Mouse (Mus musculus): ENCODE measurements around the gene St3gal2. TPM values are rescaled to one million over a fixed set of nuclear protein-coding genes. Genes with fewer than 3 reads are reported as not detected.

St3gal2 gene
- polyA plus RNA-seq (2011; ENCODE audit: insufficient read length, low read depth, missing spikeins) = 55.7 and 63.3 TPM in 2 replicates

DNA sequence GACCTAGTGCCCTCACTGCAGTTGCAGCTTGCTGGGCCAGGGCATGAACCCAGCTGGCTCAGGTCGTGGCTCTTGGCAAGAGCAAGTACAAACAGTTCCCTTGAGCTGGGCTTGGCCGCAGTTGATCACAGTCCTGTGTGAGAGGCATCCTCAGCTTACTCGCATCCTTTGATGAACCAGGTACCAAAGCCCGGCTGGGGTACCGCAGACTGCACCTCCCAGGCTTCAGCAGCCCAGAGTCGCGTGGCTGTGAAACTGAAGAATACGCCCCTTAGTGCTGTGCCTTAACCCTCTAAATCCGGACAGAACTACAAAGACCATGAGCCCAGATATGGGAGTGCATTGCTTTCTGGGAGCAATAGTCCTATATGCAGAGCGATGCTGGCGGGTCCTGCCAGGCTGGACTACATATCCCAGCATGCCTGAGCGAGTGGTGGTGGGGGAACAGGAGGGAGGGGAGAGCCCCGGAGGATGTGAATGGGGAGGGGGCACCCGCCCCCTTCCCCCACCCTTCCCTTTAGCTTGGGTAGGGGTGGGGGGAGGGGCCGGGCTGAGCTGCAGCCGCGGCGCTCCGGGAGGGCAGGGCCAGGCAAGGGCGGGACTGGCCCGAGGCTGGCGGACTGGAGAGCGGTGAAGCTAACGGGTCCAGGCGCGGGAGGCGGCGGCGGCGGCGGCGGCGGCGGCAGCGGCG is at the start of gene St3gal2:
TSS of gene St3gal2 (plus strand) at position 582 of the 691 bp plus-strand sequence.
- Histone ChIP-seq H3K4me1 (ENCODE audit: control insufficient read depth, insufficient read depth, low read length) (peaks cover 14% of the 10 kb centered on the region), H3K4me3 (ENCODE audit: insufficient read depth, low read length) (peak within 1 kb of the TSS; percentile 92), H3K27ac (ENCODE audit: insufficient read depth, low read length) (peak within 1 kb of the TSS; percentile 92)
- TF ChIP-seq CTCF (IDR thresholded peaks at IDR 0.05; ENCODE audit: borderline replicate concordance, insufficient read depth, low read length) = no peak
- peak; percentile 43 for TF ChIP-seq POLR2A (IDR thresholded peaks at IDR 0.05; ENCODE audit: low read depth, low read length)

DNA sequence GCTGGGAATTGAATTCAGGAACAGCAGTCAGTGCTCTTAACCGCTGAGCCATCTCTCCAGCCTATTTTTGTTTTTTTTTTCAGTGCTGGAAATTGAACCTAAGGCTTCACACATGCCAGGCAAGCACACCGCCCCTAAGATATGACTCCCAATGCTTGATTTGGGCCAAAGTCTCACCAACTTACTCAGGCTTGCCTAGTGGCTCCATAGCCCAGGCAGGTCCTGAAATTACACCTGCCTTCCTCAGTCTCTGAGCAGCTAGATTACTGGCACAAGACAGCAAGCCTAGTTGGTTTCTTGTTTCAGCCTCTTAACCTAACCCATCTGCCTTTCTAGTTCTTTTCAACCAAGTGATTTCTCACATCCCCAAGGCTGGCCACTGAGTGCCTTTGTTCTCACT is 49.2 kb upstream of the St3gal2 start:
- Histone ChIP-seq H3K4me3 (ENCODE audit: insufficient read depth, low read length) (no peak overlapping the region), H3K4me1 (ENCODE audit: control insufficient read depth, insufficient read depth, low read length) (no peaks in the 10 kb centered on the region), H3K27ac (ENCODE audit: insufficient read depth, low read length) (no peak overlapping the region)
- TF ChIP-seq CTCF (IDR thresholded peaks at IDR 0.05; ENCODE audit: borderline replicate concordance, insufficient read depth, low read length) = no peak
- no peak for TF ChIP-seq POLR2A (IDR thresholded peaks at IDR 0.05; ENCODE audit: low read depth, low read length)

DNA sequence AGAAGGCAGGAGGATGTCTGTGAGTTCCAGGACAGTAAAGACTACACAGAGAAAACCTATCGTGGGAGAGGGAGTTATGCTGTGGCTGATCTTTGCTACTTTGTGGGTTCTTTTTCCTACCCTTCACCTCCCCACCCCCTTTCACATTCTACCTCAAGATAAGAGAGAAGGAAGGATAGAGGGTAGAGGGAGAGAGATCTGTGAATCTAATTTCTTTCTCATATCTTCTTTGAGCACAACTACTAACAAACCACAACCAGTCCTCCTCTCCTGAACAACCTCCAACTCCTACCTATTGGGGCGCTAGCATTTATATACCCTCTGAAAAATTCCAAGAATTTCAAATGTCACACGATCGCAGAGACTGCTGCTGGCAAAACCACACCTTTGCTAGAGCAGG is 41.9 kb upstream of the St3gal2 start:
- Histone ChIP-seq H3K4me1 (ENCODE audit: control insufficient read depth, insufficient read depth, low read length) (no peaks in the 10 kb centered on the region), H3K27ac (ENCODE audit: insufficient read depth, low read length) (no peak overlapping the region), H3K4me3 (ENCODE audit: insufficient read depth, low read length) (no peak overlapping the region)
- TF ChIP-seq CTCF (IDR thresholded peaks at IDR 0.05; ENCODE audit: borderline replicate concordance, insufficient read depth, low read length) = no peak
- TF ChIP-seq POLR2A (IDR thresholded peaks at IDR 0.05; ENCODE audit: low read depth, low read length) = no peak

DNA sequence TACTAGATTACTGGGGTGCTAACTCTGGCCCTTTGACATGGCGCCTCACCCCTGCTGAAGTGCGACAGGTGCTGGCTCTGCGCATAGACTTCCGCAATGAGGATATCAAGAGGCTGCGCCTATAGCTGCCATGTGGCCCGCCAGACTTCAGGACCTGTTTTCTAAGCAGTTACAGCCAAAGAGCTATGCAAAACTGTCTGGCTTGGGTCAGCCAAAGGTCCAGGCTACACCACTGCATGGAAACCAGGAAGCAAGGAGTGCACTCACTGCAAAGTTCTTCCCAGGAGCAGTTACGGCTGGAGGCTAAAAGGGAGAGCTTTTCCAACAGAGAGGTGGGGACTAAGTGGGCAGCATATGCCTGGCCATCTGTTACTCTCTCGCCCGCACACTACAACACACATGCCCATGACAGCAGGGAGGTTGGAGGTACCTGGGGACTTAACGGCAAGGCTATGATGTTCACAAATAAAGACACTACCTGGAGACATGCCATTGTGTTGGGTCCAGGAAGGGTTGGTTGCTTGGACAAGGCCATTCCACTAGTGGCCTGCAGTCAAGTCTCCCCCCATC is 37.9 kb upstream of the St3gal2 start:
- Histone ChIP-seq H3K4me1 (ENCODE audit: control insufficient read depth, insufficient read depth, low read length) (no peaks in the 10 kb centered on the region), H3K27ac (ENCODE audit: insufficient read depth, low read length) (no peak overlapping the region), H3K4me3 (ENCODE audit: insufficient read depth, low read length) (no peak overlapping the region)
- TF ChIP-seq CTCF (IDR thresholded peaks at IDR 0.05; ENCODE audit: borderline replicate concordance, insufficient read depth, low read length) (no peak), POLR2A (IDR thresholded peaks at IDR 0.05; ENCODE audit: low read depth, low read length) (no peak)

DNA sequence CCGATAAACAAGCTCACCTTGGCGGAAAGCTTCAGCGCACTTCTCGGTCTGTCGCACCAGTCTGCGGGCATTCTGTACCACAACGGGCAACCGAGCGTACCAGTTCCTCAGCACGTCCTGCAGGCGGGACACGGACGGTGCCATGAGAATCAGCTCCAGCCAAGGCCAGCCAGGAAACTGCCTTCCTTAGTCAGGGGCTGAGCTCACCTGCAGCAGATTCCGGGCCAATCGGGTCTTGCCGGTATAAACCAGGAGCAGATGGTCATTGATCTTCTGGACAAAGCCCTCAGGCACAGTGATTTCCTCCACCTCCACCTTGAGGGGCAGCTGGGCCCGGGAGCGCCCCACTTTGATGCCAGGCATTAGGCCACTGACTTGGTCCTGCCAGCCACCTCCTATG is 35.9 kb upstream of the St3gal2 start:
- Histone ChIP-seq H3K4me3 (ENCODE audit: insufficient read depth, low read length) (no peak overlapping the region), H3K4me1 (ENCODE audit: control insufficient read depth, insufficient read depth, low read length) (no peaks in the 10 kb centered on the region), H3K27ac (ENCODE audit: insufficient read depth, low read length) (no peak overlapping the region)
- TF ChIP-seq CTCF (IDR thresholded peaks at IDR 0.05; ENCODE audit: borderline replicate concordance, insufficient read depth, low read length) (no peak), POLR2A (IDR thresholded peaks at IDR 0.05; ENCODE audit: low read depth, low read length) (no peak)

DNA sequence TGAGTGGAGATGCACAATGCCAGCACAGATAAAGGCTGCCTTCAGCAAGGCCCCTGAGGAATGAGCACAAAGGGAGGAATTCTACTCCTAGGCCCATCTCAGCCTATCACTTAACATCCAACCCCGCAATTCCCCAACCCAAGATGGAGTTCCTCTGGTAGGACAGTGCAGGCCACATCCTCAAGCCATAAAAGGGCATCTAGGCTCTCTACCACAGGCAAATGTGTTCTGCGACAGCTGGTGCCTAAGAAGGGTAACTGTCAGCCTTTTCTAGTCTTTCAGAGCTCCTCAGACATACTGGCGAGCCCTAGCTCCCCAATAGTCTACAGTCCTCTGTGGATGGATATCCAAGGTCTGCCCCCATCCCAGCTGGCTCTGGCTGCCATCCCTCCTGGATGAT is 33.1 kb upstream of the St3gal2 start:
- Histone ChIP-seq H3K4me1 (ENCODE audit: control insufficient read depth, insufficient read depth, low read length) (no peaks in the 10 kb centered on the region), H3K27ac (ENCODE audit: insufficient read depth, low read length) (no peak overlapping the region), H3K4me3 (ENCODE audit: insufficient read depth, low read length) (no peak overlapping the region)
- TF ChIP-seq CTCF (IDR thresholded peaks at IDR 0.05; ENCODE audit: borderline replicate concordance, insufficient read depth, low read length) = no peak
- TF ChIP-seq POLR2A (IDR thresholded peaks at IDR 0.05; ENCODE audit: low read depth, low read length) = no peak

DNA sequence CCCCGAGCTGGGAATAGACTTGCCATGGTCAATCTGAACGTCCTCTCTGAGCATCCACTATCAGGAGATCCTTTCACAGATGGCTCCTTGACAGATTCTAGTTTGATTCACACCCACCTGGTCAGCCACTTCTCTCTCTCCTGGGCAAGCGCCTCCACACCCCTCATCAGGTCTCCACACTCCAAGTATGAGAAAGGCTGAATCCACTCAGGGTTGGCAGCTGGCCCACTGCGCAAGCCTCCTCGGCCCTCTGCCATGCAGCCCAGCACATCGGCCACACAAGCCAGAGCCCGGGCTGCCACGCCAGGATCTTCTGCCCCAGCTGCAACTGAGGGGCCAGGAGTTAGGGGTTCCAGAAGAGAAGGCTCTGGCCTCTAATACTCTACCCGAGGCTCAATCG is 32.2 kb upstream of the St3gal2 start:
- H3K4me3 ChIP-seq (ENCODE audit: insufficient read depth, low read length) = no peak overlapping the region
- no peak for TF ChIP-seq POLR2A (IDR thresholded peaks at IDR 0.05; ENCODE audit: low read depth, low read length)
- no peak for TF ChIP-seq CTCF (IDR thresholded peaks at IDR 0.05; ENCODE audit: borderline replicate concordance, insufficient read depth, low read length)
- H3K4me1 ChIP-seq (ENCODE audit: control insufficient read depth, insufficient read depth, low read length) = no peaks in the 10 kb centered on the region
- H3K27ac ChIP-seq (ENCODE audit: insufficient read depth, low read length) = no peak overlapping the region

DNA sequence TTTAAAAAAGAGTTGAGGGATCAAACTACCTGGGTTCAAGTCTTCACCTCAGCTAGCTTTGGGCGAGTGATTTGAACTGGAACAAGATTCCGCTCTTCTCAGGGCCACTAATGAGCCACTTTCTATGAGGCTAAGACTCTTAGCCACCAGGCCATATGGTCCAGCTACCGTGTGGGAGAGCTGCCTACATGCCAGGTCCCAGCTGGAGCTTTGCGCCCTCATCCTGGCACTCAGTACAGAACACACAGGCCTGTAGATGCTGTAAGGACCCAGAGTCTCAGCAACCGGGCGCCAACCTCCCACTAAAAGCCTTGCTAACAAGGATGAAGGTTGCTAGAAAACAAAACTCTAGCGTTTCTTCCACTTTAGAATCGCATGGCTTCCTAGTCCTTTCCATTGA is 31.3 kb upstream of the St3gal2 start:
- H3K4me1 ChIP-seq (ENCODE audit: control insufficient read depth, insufficient read depth, low read length) = no peaks in the 10 kb centered on the region
- H3K27ac ChIP-seq (ENCODE audit: insufficient read depth, low read length) = no peak overlapping the region
- TF ChIP-seq CTCF (IDR thresholded peaks at IDR 0.05; ENCODE audit: borderline replicate concordance, insufficient read depth, low read length) (no peak), POLR2A (IDR thresholded peaks at IDR 0.05; ENCODE audit: low read depth, low read length) (no peak)
- H3K4me3 ChIP-seq (ENCODE audit: insufficient read depth, low read length) = no peak overlapping the region

DNA sequence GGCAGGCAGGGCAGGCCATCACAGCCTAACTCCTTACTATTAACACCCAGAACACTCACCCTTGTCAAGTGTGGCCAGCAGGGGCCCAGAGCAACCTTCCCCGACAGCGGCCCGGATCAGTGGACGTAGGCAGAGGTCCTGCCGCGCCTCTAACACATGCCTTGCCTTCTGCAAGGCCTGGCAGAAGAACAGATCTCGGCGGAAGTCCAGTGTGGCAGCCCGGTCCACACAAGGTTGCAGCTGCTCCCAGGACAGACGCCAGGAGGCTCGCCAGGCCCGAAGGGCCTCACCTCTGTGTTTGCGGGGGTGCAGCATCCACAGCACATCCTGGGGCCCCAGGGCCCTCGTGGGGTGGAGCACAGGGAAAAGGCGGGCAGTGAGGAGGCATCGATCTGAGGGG is 30.9 kb upstream of the St3gal2 start:
- TF ChIP-seq CTCF (IDR thresholded peaks at IDR 0.05; ENCODE audit: borderline replicate concordance, insufficient read depth, low read length) (no peak), POLR2A (IDR thresholded peaks at IDR 0.05; ENCODE audit: low read depth, low read length) (no peak)
- Histone ChIP-seq H3K4me3 (ENCODE audit: insufficient read depth, low read length) (no peak overlapping the region), H3K27ac (ENCODE audit: insufficient read depth, low read length) (no peak overlapping the region), H3K4me1 (ENCODE audit: control insufficient read depth, insufficient read depth, low read length) (no peaks in the 10 kb centered on the region)

DNA sequence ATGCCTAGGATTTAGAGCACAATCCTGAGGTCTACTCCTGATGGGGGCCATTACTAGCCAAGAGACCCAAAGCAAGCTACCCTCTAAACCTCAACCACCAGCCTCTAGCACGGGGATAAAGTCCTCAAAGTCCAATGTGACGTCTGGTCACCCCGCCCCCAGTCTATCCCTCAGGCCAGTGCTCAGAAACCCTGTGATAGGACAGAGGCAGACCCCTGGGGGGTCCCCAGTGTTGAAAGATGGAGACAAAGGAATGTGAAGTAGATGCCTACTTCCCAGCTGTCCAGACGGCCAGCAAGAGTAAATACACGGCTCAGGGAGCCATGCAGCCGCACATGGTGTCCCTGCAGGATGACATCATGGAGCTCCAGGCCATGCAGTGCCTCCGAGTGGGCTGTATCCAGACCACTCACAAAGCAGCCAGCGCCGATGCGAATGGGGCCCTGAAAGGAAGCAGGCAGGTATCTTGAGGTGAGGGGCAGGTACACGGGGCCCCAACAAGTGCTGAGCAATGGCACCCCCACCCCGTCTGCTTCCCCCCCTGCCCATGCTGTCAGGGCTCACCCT is 29.7 kb upstream of the St3gal2 start:
- no peak for TF ChIP-seq POLR2A (IDR thresholded peaks at IDR 0.05; ENCODE audit: low read depth, low read length)
- no peak for TF ChIP-seq CTCF (IDR thresholded peaks at IDR 0.05; ENCODE audit: borderline replicate concordance, insufficient read depth, low read length)
- no peaks in the 10 kb centered on the region for H3K4me1 ChIP-seq (ENCODE audit: control insufficient read depth, insufficient read depth, low read length)
- no peak overlapping the region for H3K27ac ChIP-seq (ENCODE audit: insufficient read depth, low read length)
- no peak overlapping the region for H3K4me3 ChIP-seq (ENCODE audit: insufficient read depth, low read length)
